Mouse (Mus musculus) small intestine, adult 2 months (tissue): ENCODE results near the gene Clstn1.

Experiments used
- CTCF ChIP-seq: fragments of 200-500 bp; IDR thresholded peaks from 2 replicates; pipeline ENCODE4 v1.5.1; 2012; ENCODE audit warnings: low read depth, mild to moderate bottlenecking, control low read depth, inconsistent platforms, low read length, moderate library complexity, mixed read lengths; ENCODE audit not compliant: insufficient replicate concordance, insufficient read length; ENCODE audit errors: extremely low read depth
- POLR2A ChIP-seq: fragments of 200-500 bp; IDR thresholded peaks from 2 replicates; pipeline ENCODE4 v1.6.1; 2012; ENCODE audit warnings: low read depth, mild to moderate bottlenecking, control low read depth, inconsistent platforms, low read length, moderate library complexity

- TF ChIP-seq POLR2A (no peak), CTCF (no peak)
These were observed 27.9 kb upstream of the Clstn1 start for GRCm38 (mm10) chr4:149558389-149558788.
